Comparison of ENCODE assay signal across 9 mouse cellular contexts in genomic region chr5:20637300-20637989, GRCm38 (mm10).
DNase-seq lines count a peak whose midpoint lies in the region; ATAC-seq and TF ChIP-seq lines count a peak whose summit lies in the region.
"Had no signal": no experiment of that assay in that cellular context is flagged by ENCODE, and none has a peak within 500 bp of the region (broad histone marks: within the 10 kb centered on the region; RNA-seq: fewer than 3 reads in every experiment).

No protein-coding gene starts in this region.

- 71% methylated on average over 5 of the region's 5 CpGs for WGBS in lung, embryonic 14.5 days

- H3K9ac ChIP-seq in lung, embryonic 14.5 days: no peak overlapping the region

- H3K9me3 ChIP-seq in lung, embryonic 14.5 days (ENCODE audit: low read depth, low read length): no peaks in the 10 kb centered on the region

- H3K4me1 ChIP-seq in lung, embryonic 14.5 days (ENCODE audit: insufficient read depth): no peaks in the 10 kb centered on the region

- no peak for TF ChIP-seq POLR2A in brain, embryonic 14.5 days (IDR thresholded peaks at IDR 0.05; ENCODE audit: borderline replicate concordance, extremely low read depth, insufficient read depth, insufficient read length, poor library complexity, severe bottlenecking)

- no peak overlapping the region for H3K4me3 ChIP-seq in lung, embryonic 14.5 days (ENCODE audit: low read depth, low read length)

- peak; percentile 12 for DNase-seq in adrenal gland, postnatal 10 days
- DNase-seq in adrenal gland, postnatal 4 days (ENCODE audit: low spot score in 2 of 2): no peak
- DNase-seq in kidney, adult 9 months: peak; percentile 8
- no peak for DNase-seq in kidney, adult 18-20 months
- peak; percentile 81 for DNase-seq in brain, embryonic 14.5 days (ENCODE audit: low read depth)
- DNase-seq in lung, embryonic 14.5 days: peak; percentile 59
- no peak for DNase-seq in ovary, postnatal 10 days (ENCODE audit: low spot score)
- DNase-seq in gastrocnemius, postnatal 4 days (ENCODE audit: low spot score in 2 of 2): no peak
- DNase-seq: adrenal gland, postnatal 14 days had no signal

- no peak overlapping the region for H3K27ac ChIP-seq in lung, embryonic 14.5 days (ENCODE audit: low read depth)

- no peaks in the 10 kb centered on the region for H3K27me3 ChIP-seq in lung, embryonic 14.5 days (ENCODE audit: insufficient read depth, low read length)

- H3K36me3 ChIP-seq in lung, embryonic 14.5 days (ENCODE audit: insufficient read depth): no peaks in the 10 kb centered on the region

- no peak overlapping the region for H3K4me2 ChIP-seq in lung, embryonic 14.5 days

- peak; percentile 38; the same call in 1 of the 2 replicates for ATAC-seq in lung, embryonic 14.5 days (ENCODE audit: insufficient read depth)

- peak; percentile 60; the same call in 1 of the 2 replicates for TF ChIP-seq CTCF in brain, embryonic 14.5 days (IDR thresholded peaks at IDR 0.05; ENCODE audit: borderline replicate concordance, extremely low read depth, insufficient read depth, insufficient read length)
- TF ChIP-seq CTCF in lung, embryonic 14.5 days (IDR thresholded peaks at IDR 0.05; ENCODE audit: low read depth): peak; percentile 54

Comparison
In these comparisons a context has a peak if more than half of its experiments do, and no peak if none do; other contexts are left out.
1. DNase-seq: peak in adrenal gland, postnatal 10 days (single experiment), kidney, adult 9 months (single experiment), brain, embryonic 14.5 days (single experiment) and lung, embryonic 14.5 days (single experiment); none in adrenal gland, postnatal 4 days (0 of 2), kidney, adult 18-20 months (single experiment), ovary, postnatal 10 days (single experiment) and gastrocnemius, postnatal 4 days (0 of 2).